Comparison of ENCODE assay signal across 8 mouse cellular contexts in genomic region chr5:98253838-98254821, GRCm38 (mm10). TPM values are rescaled to one million over a fixed set of nuclear protein-coding genes. Genes with fewer than 3 reads are reported as not detected.
DNase-seq lines count a peak whose midpoint lies in the region; ATAC-seq and TF ChIP-seq lines count a peak whose summit lies in the region.

Fgf5 (plus strand) TSS chr5:98254184.

- H3K4me1 ChIP-seq in brown adipose tissue, adult 24 weeks (ENCODE audit: control insufficient read depth, insufficient read depth, insufficient read length, low read length): no peaks in the 10 kb centered on the region; the same call in 1 of the 2 replicates
- peaks cover 14% of the 10 kb centered on the region for H3K4me1 ChIP-seq in forebrain, embryonic 12.5 days
- H3K4me1 ChIP-seq in hindbrain, embryonic 12.5 days: peaks cover 17% of the 10 kb centered on the region; the same call in 1 of the 2 replicates
- peaks cover 27% of the 10 kb centered on the region for H3K4me1 ChIP-seq in limb, embryonic 10.5 days

- H3K36me3 ChIP-seq in forebrain, embryonic 12.5 days (replicated peaks): no peaks in the 10 kb centered on the region
- H3K36me3 ChIP-seq in hindbrain, embryonic 12.5 days: no peaks in the 10 kb centered on the region
- no peaks in the 10 kb centered on the region for H3K36me3 ChIP-seq in limb, embryonic 10.5 days
- no peaks in the 10 kb centered on the region for H3K36me3 ChIP-seq in myocyte (ENCODE audit: control insufficient read depth, insufficient read depth)

- H3K79me2 ChIP-seq in myocyte (ENCODE audit: control insufficient read depth, insufficient read depth): no peaks in the 10 kb centered on the region

- no peaks in the 10 kb centered on the region for H3K9me3 ChIP-seq in forebrain, embryonic 12.5 days
- H3K9me3 ChIP-seq in hindbrain, embryonic 12.5 days (replicated peaks): no peaks in the 10 kb centered on the region
- H3K9me3 ChIP-seq in limb, embryonic 10.5 days (replicated peaks): no peaks in the 10 kb centered on the region

- H3K4me3 ChIP-seq in brown adipose tissue, adult 24 weeks (ENCODE audit: insufficient read depth, low read depth, low read length): peak within 1 kb of the TSS; percentile 29; the same call in 1 of the 2 replicates
- peak within 1 kb of the TSS; percentile 62 for H3K4me3 ChIP-seq in forebrain, embryonic 12.5 days (replicated peaks)
- peak within 1 kb of the TSS; percentile 60 for H3K4me3 ChIP-seq in hindbrain, embryonic 12.5 days
- H3K4me3 ChIP-seq in limb, embryonic 10.5 days: peak within 1 kb of the TSS; percentile 67
- peak within 1 kb of the TSS; percentile 26 for H3K4me3 ChIP-seq in myocyte

- TF ChIP-seq POLR2A in myocyte (IDR thresholded peaks at IDR 0.05; ENCODE audit: insufficient read length, low read depth): no peak

- peak within 1 kb of the TSS; percentile 19 for H3ac ChIP-seq in myocyte (ENCODE audit: control insufficient read depth, insufficient read length)

- peak within 1 kb of the TSS; percentile 99 for H3K4me2 ChIP-seq in forebrain, embryonic 12.5 days
- peak within 1 kb of the TSS; percentile 85 for H3K4me2 ChIP-seq in hindbrain, embryonic 12.5 days (replicated peaks)
- peak within 1 kb of the TSS; percentile 74 for H3K4me2 ChIP-seq in myocyte (ENCODE audit: low read depth)

- no peak within 1 kb of the TSS for H3K27ac ChIP-seq in brown adipose tissue, adult 24 weeks (replicated peaks; ENCODE audit: low read depth, low read length)
- no peak within 1 kb of the TSS for H3K27ac ChIP-seq in forebrain, embryonic 12.5 days
- H3K27ac ChIP-seq in hindbrain, embryonic 12.5 days: no peak within 1 kb of the TSS
- H3K27ac ChIP-seq in limb, embryonic 10.5 days: peak within 1 kb of the TSS; percentile 71

- peak within 1 kb of the TSS; percentile 59 for H3K9ac ChIP-seq in forebrain, embryonic 12.5 days
- peak within 1 kb of the TSS; percentile 57 for H3K9ac ChIP-seq in hindbrain, embryonic 12.5 days

- H3K27me3 ChIP-seq in forebrain, embryonic 12.5 days: peaks cover 69% of the 10 kb centered on the region
- peaks cover 66% of the 10 kb centered on the region for H3K27me3 ChIP-seq in hindbrain, embryonic 12.5 days
- peaks cover 80% of the 10 kb centered on the region for H3K27me3 ChIP-seq in limb, embryonic 10.5 days (ENCODE audit: low read depth, poor library complexity, severe bottlenecking)
- no peaks in the 10 kb centered on the region for H3K27me3 ChIP-seq in myocyte (ENCODE audit: control insufficient read depth, insufficient read depth, insufficient read length)

- DNase-seq in adrenal gland, adult 2 months: peak; percentile 23
- DNase-seq in adrenal gland, postnatal 4 days (ENCODE audit: low spot score in 2 of 2): no peak
- DNase-seq in limb, embryonic 10.5 days (ENCODE audit: low spot score): peak; percentile 70
- peak; percentile 24 for DNase-seq in yolk sac, embryonic 10.5 days (ENCODE audit: low spot score)

- under 1% methylated on average over 76 of the region's 80 CpGs for WGBS in forebrain, embryonic 12.5 days
- under 1% methylated on average over 79 of the region's 80 CpGs for WGBS in hindbrain, embryonic 12.5 days
- WGBS in limb, embryonic 10.5 days: under 1% methylated on average over 80 of the region's 80 CpGs

- peak; percentile 79 for ATAC-seq in forebrain, embryonic 12.5 days (ENCODE audit: low FRiP score)
- ATAC-seq in hindbrain, embryonic 12.5 days (ENCODE audit: low FRiP score): peak; percentile 87

TF ChIP-seq in myocyte, 11 proteins besides CTCF, POLR2A, EP300 and RAD21:
- TF ChIP-seq TCF3 (IDR thresholded peaks at IDR 0.05; ENCODE audit: insufficient read length, low read depth) (no peak), SRF (IDR thresholded peaks at IDR 0.05; ENCODE audit: control insufficient read depth, insufficient read length, low read depth) (no peak), E2F4 (IDR thresholded peaks at IDR 0.05; ENCODE audit: insufficient read depth) (no peak), CEBPB (IDR thresholded peaks at IDR 0.05; ENCODE audit: insufficient read depth, poor library complexity, severe bottlenecking) (no peak), MYOG (IDR thresholded peaks at IDR 0.05; ENCODE audit: control insufficient read depth in 1 of 3, insufficient read depth in 1 of 3, insufficient read length in 2 of 3, low read depth in 2 of 3) (peak in 1 of 3 experiments; percentile 19), REST (IDR thresholded peaks at IDR 0.05; ENCODE audit: insufficient read depth, insufficient read length) (no peak), MYOD1 (IDR thresholded peaks at IDR 0.05; ENCODE audit: control insufficient read depth in 1 of 3, insufficient read length in 2 of 3, low read depth in 2 of 3) (peak in 1 of 3 experiments; percentile 6), TCF12 (IDR thresholded peaks at IDR 0.05; ENCODE audit: insufficient read depth, poor library complexity, severe bottlenecking) (no peak), MAX (IDR thresholded peaks at IDR 0.05; ENCODE audit: low read depth) (no peak), POLR2AphosphoS2 (IDR thresholded peaks at IDR 0.05; ENCODE audit: insufficient read length, low read depth) (no peak), USF1 (IDR thresholded peaks at IDR 0.05; ENCODE audit: low read depth) (no peak)
TF ChIP-seq in myocyte: peak in this region for 2.

RNA-seq across cellular contexts. Expression of gene Fgf5, which starts in this region (rescaled TPM):
- under 1 TPM in 1 of 2 experiments, not detected in 1; 0.10 TPM for total RNA-seq in adrenal gland, adult 2 months (2021)
- not detected in 2 replicates for polyA plus RNA-seq in adrenal gland, adult 2 months (2012; rRNA removed)
- total RNA-seq in adrenal gland, postnatal 4 days (2021): under 1 TPM; 0.20 TPM
- not detected in 2 replicates for polyA plus RNA-seq in brown adipose tissue, adult 24 weeks (2012; ENCODE audit: insufficient read depth, insufficient read length, missing spikeins)
- 0.36 and 0.56 TPM in 2 replicates for polyA plus RNA-seq in forebrain, embryonic 12.5 days (2016; fragmentation: Nextera tagmentation; extraction: Ambion mirVana)
- polyA plus RNA-seq in hindbrain, embryonic 12.5 days (2016; fragmentation: Nextera tagmentation; extraction: Ambion mirVana): 0.75 and 1.2 TPM in 2 replicates
- polyA plus RNA-seq in limb, embryonic 10.5 days (2016; fragmentation: Nextera tagmentation; extraction: Ambion mirVana): 1.4 and 1.8 TPM in 2 replicates
- 0.40 TPM for polyA plus RNA-seq in myocyte (2012; fragmentation: generic; extraction: Trizol)

Comparison
In these comparisons a context has a peak if more than half of its experiments do, and no peak if none do; other contexts are left out.
1. Peak in DNase-seq in adrenal gland, adult 2 months; RNA of the gene not detected or under 1 TPM.
2. Peak in ATAC-seq, H3K4me3 ChIP-seq, H3K9ac ChIP-seq and H3K4me2 ChIP-seq in forebrain, embryonic 12.5 days; RNA of the gene not detected or under 1 TPM.
3. DNase-seq: peak in limb, embryonic 10.5 days (single experiment) and yolk sac, embryonic 10.5 days (single experiment); none in adrenal gland, postnatal 4 days (0 of 2).
4. Peak in every context shown above with its lines, with median percentiles within 50 percentile points of each other: H3K4me3 ChIP-seq and H3K4me2 ChIP-seq.